Mouse (Mus musculus): ENCODE measurements at regions not wholly inside any gene's neighbourhood (a gene's known extent, or its start where the extent isn't known, plus 50 kb on each side); places are given as distances from the start of the nearest gene placed in this dataset.

- DNase-seq (ENCODE audit: extremely low spot score, low spot score) = no peak
These were observed 252.2 kb downstream of the Sox4 start for GRCm38 (mm10) chr13:28701309-28701708.

- DNase-seq (ENCODE audit: extremely low spot score, low spot score) = no peak
These were observed 253.4 kb downstream of the Sox4 start for GRCm38 (mm10) chr13:28700081-28700480.

GRCm38 (mm10) chr13:28699490-28700032 is 254.0 kb downstream of the Sox4 start:
- no peak for DNase-seq (ENCODE audit: extremely low spot score, low spot score)

- DNase-seq (ENCODE audit: extremely low spot score, low spot score) = peak; percentile 47
These were observed 255.5 kb downstream of the Sox4 start for GRCm38 (mm10) chr13:28697796-28698678.

- DNase-seq (ENCODE audit: extremely low spot score, low spot score) = no peak
These were observed 260.4 kb downstream of the Sox4 start for GRCm38 (mm10) chr13:28693078-28693477.

- no peak for DNase-seq (ENCODE audit: extremely low spot score, low spot score)
These were observed 260.9 kb downstream of the Sox4 start for GRCm38 (mm10) chr13:28692587-28692986.

GRCm38 (mm10) chr13:28690511-28691160 is 262.9 kb downstream of the Sox4 start:
- DNase-seq (ENCODE audit: extremely low spot score, low spot score) = peak; percentile 45

- no peak for DNase-seq (ENCODE audit: extremely low spot score, low spot score)
These were observed 265.7 kb downstream of the Sox4 start for GRCm38 (mm10) chr13:28687838-28688237.

GRCm38 (mm10) chr13:28684311-28684710 is 269.2 kb downstream of the Sox4 start:
- DNase-seq (ENCODE audit: extremely low spot score, low spot score) = no peak

- DNase-seq (ENCODE audit: extremely low spot score, low spot score) = no peak
These were observed 273.2 kb downstream of the Sox4 start for GRCm38 (mm10) chr13:28680266-28680665.

- DNase-seq (ENCODE audit: extremely low spot score, low spot score) = no peak
These were observed 279.9 kb downstream of the Sox4 start for GRCm38 (mm10) chr13:28673622-28674021.

- DNase-seq (ENCODE audit: extremely low spot score, low spot score) = no peak
These were observed 282.0 kb downstream of the Sox4 start for GRCm38 (mm10) chr13:28671543-28671942.

- DNase-seq (ENCODE audit: extremely low spot score, low spot score) = no peak
These were observed 283.5 kb downstream of the Sox4 start for GRCm38 (mm10) chr13:28669832-28670585.

GRCm38 (mm10) chr13:28666832-28667231 is 286.7 kb downstream of the Sox4 start:
- peak; percentile 47 for DNase-seq (ENCODE audit: extremely low spot score, low spot score)

- DNase-seq (ENCODE audit: extremely low spot score, low spot score) = no peak
These were observed 288.4 kb downstream of the Sox4 start for GRCm38 (mm10) chr13:28665150-28665549.

- DNase-seq (ENCODE audit: extremely low spot score, low spot score) = no peak
These were observed 288.8 kb downstream of the Sox4 start for GRCm38 (mm10) chr13:28664698-28665097.

GRCm38 (mm10) chr13:28663950-28664681 is 289.4 kb downstream of the Sox4 start:
- peak; percentile 51 for DNase-seq (ENCODE audit: extremely low spot score, low spot score)

- peak; percentile 50 for DNase-seq (ENCODE audit: extremely low spot score, low spot score)
These were observed 290.1 kb downstream of the Sox4 start for GRCm38 (mm10) chr13:28663459-28663858.

GRCm38 (mm10) chr13:28662316-28662752 is 291.2 kb downstream of the Sox4 start:
- DNase-seq (ENCODE audit: extremely low spot score, low spot score) = no peak

GRCm38 (mm10) chr13:28660151-28660550 is 293.4 kb downstream of the Sox4 start:
- DNase-seq (ENCODE audit: extremely low spot score, low spot score) = no peak

- no peak for DNase-seq (ENCODE audit: extremely low spot score, low spot score)
These were observed 294.9 kb downstream of the Sox4 start for GRCm38 (mm10) chr13:28658652-28659051.

All from neural tube, embryonic 10.5 days (tissue).